Mouse (Mus musculus) gastrocnemius, postnatal 14 days (tissue): ENCODE data around the gene Gbgt1. TPM values are rescaled to one million over a fixed set of nuclear protein-coding genes. Genes with fewer than 3 reads are reported as not detected.

Source experiments
- DNase-seq: peaks from one replicate; pipeline ENCODE4 v3.0.0; 2021; ENCODE audit warnings: mixed read lengths
- intact Hi-C: fragments of 180-260 bp; cut with DNase I; formaldehyde crosslinking; loops from one replicate; pipeline ENCODE4 v1.15.1; 2025; ENCODE audit warnings: low total_unique reads
- total RNA-seq, 2 experiments: library from RNA; stranded (reverse); gene quantifications; 2 replicates each; pipeline ENCODE4 v1.2.3; 2021

The Gbgt1 gene
- total RNA-seq, 2 experiments from 2014 or later, result 1.7 to 1.9 TPM

DNA sequence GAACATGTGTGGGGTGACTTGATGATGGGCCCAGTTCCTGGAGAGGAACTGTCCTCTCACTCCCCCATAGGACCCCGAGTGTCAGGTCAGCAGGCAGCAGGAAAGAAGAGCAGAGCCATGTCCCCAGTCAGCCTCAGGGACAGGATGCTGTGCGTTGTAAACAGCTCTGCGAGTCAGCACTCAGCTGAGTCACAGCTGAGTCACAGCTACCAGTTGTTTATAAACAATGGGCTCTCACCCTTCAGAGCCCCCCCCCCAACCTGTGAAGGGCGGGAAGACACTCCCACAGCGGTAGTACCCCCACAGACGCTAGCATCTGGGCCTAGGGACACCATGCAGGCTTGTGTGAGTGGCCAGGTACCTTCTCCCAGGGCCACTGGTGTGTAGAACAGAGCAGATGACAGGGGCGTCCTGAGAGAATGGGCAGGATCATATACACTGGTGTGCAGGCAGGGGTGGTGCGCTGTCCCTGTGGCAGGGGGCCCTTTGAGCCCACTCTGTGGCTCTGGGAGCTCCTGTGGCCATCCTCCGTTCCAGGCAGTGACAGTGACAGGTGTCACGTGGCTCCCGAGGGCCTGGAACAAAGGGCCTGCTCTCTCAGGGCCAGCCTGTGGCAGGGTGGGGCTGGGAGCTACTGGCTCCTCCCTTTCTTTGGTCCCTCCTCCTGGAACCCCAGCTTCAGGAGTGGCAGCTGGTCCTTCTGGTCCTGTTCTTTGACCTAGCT is 28.7 kb downstream of the Gbgt1 start:
- DNase-seq, result peak; percentile 77
- intact Hi-C loops, result no loop called here

DNA sequence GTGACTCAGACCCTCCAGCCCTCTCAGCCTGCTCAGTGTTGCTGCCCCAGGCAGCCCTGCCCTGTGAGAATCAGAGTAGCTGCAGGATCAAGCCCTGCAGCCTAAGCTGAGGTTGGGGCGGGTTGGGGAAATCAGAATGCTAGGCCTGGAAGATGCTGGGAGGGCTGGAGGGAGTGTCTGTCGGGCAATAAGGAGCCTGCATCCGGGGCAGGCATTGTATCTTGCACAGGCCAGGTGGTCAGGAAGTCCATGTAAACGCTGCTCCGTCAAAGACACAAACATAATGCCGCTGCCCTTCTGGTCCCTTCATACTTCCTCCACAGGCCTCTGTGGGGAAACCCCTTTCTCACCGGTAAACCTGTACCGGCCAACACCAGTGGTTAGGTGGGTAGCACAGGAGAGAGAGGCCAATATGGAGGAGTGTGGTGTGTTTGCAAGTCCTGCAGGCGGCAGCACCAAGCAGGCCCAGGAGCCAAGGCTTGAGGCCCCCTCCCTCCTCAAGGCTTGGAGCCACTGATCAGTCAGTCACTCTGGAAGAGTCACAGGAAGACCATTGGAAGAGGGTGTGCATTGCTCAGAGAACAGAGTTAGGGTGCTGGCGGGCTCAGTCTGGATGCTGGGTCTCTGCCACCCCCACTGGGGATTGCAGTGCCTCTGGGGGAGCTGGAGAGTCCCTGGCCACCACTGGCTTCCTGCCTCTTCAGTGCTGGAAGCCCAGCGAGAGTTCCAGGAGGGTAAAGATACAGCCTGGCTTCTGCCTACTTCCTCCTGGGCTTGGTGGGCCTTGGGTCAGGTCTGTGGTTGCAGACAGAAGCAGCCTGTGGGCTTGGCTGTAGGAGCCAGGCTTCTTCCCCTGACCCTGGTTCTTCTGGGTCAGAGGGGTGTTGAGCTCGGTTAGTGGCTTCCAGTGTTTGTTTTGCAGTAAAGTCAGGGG is 29.5 kb downstream of the Gbgt1 start:
- intact Hi-C loops, result no loop called here
- peak; percentile 32 for DNase-seq

DNA sequence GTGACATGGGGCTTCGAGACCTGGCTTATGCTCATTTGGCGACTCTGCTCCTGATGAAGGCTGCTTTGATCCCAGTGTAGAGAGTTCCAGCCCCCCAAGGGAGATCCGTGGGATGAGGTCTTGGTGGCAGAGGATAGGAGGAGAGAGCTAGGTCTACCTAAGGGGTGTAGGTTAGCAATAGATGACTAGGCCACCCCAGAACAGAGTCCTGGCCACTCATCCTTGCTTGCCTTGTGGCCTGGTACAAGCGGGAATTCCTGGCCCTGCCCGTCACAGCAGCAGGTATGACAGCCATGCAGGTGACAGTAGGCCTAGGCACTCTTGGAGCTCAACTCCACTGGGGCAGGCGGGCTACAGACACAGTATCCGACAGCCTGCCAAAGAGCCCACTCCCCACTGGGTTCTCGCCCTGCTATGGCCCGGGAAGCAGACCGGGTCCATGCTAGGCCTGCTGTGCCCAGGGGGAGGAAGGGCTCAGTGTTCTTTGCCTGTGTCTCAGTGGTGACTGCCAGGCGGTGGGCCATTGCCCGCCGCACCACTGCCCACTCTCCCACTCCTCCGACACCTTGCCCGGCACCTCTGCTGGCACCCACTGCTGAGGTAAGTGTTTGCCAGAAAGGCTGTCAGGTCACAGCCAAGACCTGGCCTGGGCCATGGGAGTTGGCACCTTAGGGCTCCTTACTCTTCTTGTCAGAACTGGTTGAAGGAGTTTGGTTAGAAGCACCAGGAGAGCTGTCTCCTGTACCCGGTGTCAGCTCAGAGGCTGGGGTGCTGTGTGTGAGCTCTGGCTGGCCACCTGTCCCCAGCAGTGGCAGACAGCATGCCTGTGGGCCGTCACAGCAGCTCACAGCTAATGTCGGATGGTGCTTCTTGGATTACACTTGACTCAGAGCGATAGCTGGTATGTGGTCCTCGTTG is 31.0 kb downstream of the Gbgt1 start:
- intact Hi-C loops, result no loop called here
- DNase-seq, result peak; percentile 16

DNA sequence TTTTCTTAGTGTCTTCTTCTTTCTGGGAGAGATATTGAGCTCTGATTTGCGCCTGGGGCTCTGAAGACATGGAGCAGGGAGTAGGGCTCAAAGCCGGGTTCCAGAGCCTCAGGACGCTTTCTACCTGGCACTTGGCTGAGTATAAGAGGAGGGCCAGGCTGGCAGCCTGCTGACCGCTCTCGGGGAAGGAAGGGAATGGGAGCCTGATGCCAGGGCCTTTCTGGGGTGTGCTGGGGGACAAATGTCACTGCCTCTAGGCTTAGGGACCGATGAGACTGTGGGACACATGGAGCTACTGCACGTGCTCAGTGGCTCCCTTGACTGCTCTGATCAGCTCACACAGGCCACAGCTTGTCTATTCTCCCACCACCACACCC is 31.7 kb downstream of the Gbgt1 start:
- intact Hi-C loops, result no loop called here
- DNase-seq, result peak; percentile 8

DNA sequence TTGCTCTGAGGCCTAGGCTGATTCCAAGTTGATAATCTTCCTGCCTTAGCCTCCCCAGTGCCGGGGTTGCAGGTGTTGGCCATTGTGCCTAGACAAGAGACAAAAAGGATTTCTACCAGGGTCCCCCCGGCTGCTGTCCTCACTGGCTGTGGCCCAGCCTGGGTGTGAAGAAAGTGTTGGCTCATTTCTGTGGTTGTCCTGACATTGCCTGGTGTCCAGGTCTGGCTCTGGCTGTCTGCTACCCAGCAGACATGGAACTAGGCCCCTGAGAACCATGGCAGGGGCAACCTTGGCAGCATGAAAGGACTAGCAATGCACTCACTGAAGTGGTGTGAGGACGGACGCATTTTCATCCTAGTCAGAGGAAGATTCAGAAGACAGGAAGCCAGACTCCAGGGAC is 33.2 kb downstream of the Gbgt1 start:
- intact Hi-C loops, result no loop called here
- DNase-seq, result no peak

DNA sequence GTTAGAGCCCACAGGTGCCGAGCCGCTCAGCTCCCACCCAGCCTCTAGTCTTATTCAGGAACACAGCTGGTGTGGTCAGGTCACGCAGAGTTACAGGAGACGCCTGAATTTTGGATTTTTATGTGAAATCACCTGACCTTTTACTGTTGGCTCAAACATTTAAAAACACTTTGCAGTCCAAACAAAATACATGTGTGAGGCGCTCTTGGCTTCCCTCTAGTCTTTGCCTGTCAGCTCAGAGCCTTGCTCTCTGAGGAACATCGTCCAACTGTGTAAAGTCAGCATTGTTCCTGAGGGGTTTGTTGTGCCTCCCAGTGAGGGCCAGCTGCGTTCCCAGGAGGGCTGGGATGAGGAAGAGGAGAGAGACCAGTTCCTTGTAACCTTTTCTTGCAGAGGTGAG is 33.6 kb downstream of the Gbgt1 start:
- no peak for DNase-seq

DNA sequence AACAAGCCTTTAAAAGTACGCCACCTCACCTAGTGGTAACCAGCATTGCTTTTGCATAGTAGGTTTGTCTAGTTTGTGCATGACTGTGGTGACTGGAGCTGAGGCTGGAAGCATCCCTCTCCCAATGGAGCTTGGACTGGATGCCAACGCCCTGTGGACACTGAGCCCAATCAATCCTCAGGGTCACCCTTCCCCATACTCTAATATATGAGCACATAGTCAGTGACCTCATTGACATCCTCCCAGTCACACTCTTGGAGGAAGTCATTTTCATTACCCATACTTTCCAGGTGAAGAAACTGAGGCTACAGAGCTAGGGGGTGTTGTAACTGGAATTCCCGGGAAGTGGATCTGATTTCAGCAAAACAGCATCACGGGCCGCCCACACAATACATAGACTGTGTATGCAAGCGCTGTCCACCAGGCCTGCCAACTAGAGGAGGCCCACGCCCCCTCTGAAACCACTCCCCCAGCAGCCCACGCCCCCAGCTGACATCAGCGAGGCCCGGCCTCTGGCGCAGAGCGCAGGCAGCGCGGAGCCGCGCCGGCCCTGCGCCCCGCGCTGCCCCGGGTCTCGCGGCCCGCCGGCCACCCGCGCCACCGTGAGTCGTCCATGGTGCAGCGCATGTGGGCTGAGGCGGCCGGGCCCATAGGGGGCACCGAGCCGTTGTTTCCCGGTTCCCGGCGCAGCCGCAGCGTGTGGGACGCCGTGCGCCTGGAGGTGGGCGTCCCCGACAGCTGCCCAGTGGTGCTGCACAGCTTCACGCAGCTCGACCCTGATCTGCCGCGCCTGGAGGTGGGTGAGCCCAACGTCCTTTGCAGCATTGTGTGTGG is 36.5 kb downstream of the Gbgt1 start:
- intact Hi-C loops, result no loop called here
- peak; percentile 91 for DNase-seq

More for the DNA sequence above, 33.6 kb downstream of the Gbgt1 start:
- intact Hi-C loops, result no loop called here

DNA sequence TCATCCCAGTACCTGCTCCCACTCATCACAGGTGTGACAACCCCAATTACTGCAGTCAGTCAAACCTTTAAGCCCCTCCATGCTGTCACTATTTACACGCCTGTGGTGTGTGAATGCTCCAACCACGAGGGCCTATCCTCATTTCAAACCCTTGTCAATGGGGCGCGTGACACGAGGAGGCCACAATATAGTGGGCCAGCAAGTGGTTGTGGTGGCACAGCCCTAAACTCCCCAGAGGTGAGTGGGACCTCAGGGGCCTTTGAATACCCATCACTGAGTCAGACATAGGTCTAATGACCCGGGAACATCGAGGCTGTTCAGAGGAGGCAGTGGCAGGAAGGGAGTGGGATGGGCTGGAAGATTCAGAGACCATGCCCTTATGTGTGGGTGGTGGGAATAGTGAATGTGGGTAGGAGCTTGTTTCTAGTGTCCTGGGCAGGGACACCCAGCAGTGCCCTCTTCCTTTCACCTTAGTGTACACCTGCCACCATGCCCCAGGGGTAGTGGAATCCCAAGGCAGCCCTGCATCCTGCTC is 37.3 kb downstream of the Gbgt1 start:
- intact Hi-C loops, result no loop called here
- no peak for DNase-seq

DNA sequence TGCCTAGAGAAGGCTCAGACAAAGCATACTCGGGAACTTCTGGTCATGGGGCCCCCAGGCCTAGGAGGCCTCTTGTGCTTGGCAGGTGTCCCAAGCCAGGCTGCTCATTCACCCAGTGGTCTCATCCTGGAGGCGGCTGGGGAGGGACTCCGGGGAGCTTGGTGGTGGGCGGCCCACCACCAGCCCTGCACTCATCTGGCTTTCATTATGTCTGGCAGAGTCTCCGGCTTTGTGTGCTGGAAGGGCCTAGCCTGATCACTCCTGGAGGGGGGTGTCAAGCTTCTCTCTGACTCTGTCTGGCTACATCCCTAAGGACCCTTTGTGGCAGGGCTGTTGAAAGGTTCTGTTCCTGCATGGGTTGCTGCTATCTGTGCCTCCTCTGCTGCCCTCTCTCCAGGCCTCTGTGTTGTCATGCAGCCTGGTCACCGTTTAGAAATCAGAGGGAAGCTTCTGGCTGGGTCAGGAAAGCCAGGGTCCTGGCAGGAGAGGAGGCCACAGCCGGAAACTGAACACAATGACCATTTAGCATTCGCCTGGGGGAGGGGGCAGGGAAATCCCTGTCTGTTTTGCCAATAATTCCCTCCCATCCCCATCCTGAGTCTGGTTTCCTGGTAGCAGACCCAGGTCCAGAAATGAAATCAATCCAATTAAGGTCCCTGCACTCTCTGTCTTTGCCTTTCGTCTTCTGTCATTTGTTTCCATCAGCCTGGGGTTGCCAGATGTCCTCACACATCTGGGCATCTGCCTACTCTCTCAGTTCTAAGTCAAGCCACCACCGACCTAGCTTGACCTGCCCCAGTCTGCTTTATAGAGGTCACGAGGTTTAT is 38.0 kb downstream of the Gbgt1 start:
- peak; percentile 52 for DNase-seq
- intact Hi-C loops, result no loop called here

DNA sequence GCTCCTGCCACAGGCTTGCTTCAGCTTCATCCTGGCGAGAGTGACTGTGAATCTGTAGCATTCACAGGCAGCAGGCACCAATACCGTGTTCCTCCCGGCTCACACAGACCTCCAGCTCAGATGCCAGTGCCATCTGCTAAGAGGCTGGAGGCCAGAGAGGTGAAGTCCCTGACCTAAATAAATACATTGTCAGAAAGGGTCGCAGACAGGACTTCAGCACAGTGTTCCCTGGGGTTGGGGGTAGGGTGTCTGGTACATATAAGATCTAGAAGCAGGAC is 38.5 kb downstream of the Gbgt1 start:
- intact Hi-C loops, result no loop called here

DNA sequence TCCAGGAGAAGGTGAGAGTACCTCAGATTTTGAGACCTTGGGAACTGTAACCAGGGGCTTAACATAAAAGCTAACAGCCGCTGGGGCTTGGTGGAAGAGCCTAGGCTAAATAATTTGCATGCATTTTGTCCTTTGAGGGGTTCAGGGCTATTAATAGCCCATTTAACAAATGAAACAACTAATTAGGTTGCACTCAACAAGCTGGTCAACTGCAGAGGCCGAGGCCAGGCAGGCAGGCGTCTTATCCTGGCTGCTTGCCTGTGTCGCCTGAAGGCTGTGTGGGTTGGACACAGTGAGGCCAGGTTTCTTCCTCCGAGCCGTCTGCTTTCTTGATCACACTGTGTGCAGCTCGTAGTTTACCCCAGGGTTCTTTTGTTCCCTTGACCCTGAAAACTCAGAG is 39.0 kb downstream of the Gbgt1 start:
- DNase-seq, result peak; percentile 60
- intact Hi-C loops, result no loop called here

More for the DNA sequence above, 38.5 kb downstream of the Gbgt1 start:
- no peak for DNase-seq

DNA sequence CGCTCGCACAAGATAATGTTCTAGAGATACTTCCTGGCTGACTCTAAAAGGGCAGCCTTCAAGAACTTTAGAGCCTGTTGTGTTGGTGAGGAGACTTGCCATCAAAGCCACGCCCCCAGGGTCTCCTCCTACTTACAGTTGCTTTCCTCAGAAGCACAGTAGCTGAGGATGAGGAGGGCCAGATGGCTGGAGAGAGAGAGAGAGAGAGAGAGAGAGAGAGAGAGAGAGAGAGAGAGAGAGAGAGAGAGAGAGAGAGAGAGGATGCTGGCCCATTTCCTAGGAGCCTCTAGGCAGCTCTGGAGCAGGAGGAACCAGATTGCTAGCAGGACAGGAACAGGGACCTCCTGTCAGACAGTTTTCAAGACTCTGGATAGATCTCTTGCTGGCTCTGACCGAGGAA is 39.5 kb downstream of the Gbgt1 start:
- intact Hi-C loops, result no loop called here

DNA sequence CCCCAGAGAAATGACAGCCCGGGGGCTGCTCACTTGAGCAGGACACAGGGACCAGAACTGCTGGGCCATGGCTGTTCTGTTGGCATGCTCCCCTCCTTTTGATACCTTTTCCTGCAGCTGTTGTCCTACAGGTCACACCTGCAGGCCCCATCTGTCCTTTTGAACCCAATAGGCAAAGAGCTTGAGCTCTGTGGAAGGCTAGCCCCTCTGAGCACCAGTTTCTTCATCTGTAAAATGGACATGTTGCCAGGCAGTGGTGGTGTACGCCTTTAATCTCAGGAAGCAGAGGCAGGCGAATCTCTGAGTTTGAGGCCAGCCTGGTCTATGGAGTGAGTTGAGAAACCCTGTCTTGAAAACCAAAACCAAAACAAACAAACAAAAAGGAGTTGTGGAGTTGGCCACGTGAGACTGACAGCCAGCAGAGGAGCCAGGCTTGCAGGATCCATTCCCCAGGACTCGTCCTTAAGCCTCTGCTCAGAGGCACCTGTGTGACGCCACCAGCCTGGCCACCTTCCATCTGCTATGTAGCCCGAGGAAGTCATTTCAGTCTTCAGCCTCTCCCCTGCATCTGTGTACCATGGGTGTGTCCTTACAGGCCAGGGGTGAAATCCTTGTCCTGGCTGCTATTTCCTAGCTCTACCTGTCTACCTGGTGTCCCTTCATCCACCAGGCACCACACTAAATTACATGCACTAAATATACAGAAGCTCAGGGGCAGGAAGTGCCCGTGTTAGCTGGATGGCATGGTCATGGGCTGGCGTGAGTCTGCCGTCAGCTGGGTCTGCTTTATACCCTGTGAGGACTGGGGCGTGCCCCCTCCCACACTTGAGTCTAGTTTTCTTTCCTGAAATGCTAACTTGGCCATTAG is 40.3 kb downstream of the Gbgt1 start:
- DNase-seq, result no peak
- intact Hi-C loops, result no loop called here

More for the DNA sequence above, 39.5 kb downstream of the Gbgt1 start:
- peak; percentile 56 for DNase-seq

DNA sequence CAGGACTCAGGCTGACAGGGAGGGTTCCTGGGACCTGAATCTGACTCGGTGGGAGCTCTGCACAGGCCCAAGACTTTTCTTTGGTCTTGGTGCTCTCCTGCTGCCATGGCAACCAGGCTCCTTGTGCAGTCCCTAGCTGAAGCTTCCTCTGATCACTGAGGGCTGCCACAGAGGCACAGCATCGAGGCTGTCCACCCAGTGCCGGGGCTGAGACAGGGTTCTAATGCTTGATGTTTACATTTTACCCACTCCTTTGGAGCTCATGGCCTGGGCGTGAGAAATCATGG is 40.9 kb downstream of the Gbgt1 start:
- DNase-seq, result no peak
- intact Hi-C loops, result no loop called here

DNA sequence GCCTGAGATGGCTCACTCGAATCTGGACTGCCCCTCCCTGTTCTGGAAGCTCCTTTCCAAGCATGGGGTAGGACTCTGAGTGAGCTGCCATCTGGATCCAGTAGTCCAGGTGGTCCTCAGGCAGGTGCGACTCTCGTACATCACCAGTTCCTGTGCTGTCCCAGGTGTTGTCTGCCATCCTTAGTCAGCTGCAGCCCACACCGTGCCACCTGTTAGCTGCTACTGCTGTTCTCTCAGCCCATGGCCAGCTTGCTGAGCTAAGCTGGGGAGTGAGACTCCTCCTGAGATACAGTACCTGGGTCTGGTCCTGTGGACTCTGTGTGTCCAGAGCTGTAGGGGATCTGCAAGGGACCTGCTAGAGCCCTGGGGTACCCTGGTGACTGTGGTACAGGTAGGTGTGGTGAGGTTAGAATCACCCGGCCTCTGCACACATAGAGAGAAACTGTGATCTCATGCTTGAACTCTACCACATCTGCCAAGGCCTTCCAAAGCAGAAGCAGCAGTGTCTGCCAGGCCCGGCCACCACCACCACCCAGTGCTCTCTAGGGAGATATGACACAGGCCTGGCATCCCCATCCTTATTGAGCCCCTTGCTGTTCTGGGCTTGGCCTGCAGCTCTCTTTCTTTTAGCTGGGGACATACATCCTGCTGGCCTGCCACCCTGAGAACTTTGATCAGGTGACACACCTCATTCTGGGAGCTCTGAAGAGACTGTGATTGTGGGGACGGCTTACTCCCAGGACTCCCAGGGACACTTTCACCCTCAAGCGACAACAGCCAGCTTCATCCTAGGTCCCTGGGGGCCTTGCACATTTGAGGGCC is 41.5 kb downstream of the Gbgt1 start:
- DNase-seq, result no peak
- intact Hi-C loops, result no loop called here

DNA sequence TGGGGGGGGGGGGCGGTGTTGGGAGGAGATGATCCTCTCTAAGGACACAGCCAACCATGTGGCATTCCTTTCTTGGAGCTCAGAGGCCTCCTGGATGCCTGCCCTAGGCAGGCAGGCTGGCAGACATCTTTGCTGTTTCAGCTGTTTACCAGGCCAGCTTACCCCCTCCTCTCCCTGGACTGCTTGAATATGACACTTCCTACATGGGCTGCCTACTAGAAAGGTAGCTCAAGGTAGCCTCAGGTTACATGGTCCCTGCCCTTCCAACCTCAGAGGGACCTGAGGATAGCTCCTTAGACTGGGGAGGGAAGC is 42.1 kb downstream of the Gbgt1 start:
- intact Hi-C loops, result no loop called here
- peak; percentile 65 for DNase-seq

DNA sequence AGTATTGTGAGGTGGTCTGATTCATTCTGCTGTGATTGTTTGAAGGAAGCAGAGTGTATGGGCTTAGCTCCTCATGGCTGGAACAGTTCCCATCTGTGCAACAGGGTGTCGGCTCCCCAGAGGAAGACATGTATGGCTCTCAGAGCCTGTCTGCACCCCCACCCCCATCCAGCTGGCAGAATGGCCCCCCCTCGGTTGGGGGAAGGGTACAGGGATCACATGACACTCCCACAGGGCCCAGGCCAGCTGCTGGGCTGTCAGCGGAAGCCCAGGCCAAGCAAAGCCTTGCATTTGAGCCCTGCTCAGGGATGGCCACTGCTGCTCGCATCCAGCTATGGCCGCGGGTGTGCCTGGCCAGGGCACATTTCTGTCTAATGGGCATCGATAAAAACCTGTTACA is 42.5 kb downstream of the Gbgt1 start:
- DNase-seq, result peak; percentile 89
- intact Hi-C loops, result no loop called here
